Mouse (Mus musculus) heart, embryonic 15.5 days (tissue): ENCODE data around the gene Pou3f3. TPM values are rescaled to one million over a fixed set of nuclear protein-coding genes. Genes with fewer than 3 reads are reported as not detected.

Source experiments
- ATAC-seq: fragments of 200-750 bp; cut with Nextera tagmentation; replicated peaks from 2 replicates; pipeline ENCODE4 v1.8.0; 2017; ENCODE audit warnings: low read depth, moderate TSS enrichment; ENCODE audit not compliant: insufficient number of reproducible peaks, insufficient read depth, low FRiP score
- H3K27ac ChIP-seq: fragments of 300-500 bp; sonication (generic); 2 replicates; pipeline ENCODE4 v1.5.1; 2015; ENCODE audit warnings: mild to moderate bottlenecking, inconsistent platforms
- H3K27me3 ChIP-seq: fragments of 300-500 bp; sonication (generic); 2 replicates; pipeline ENCODE4 v1.6.1; 2015; ENCODE audit warnings: inconsistent platforms
- H3K36me3 ChIP-seq: fragments of 300-500 bp; sonication (generic); 2 replicates; pipeline ENCODE4 v1.6.1; 2015; ENCODE audit warnings: mild to moderate bottlenecking, inconsistent platforms
- H3K4me1 ChIP-seq: fragments of 300-500 bp; sonication (generic); replicated peaks from 2 replicates; pipeline ENCODE4 v1.6.1; 2015; ENCODE audit warnings: inconsistent platforms
- H3K4me2 ChIP-seq: fragments of 300-500 bp; sonication (generic); 2 replicates; pipeline ENCODE4 v1.6.1; 2015; ENCODE audit warnings: inconsistent platforms, mild to moderate bottlenecking, moderate library complexity
- H3K4me3 ChIP-seq: fragments of 300-500 bp; sonication (generic); 2 replicates; pipeline ENCODE4 v1.5.1; 2015; ENCODE audit warnings: mild to moderate bottlenecking, inconsistent platforms
- H3K9ac ChIP-seq: fragments of 300-500 bp; sonication (generic); 2 replicates; pipeline ENCODE4 v1.6.1; 2015; ENCODE audit warnings: mild to moderate bottlenecking, inconsistent platforms
- H3K9me3 ChIP-seq: fragments of 300-500 bp; sonication (generic); replicated peaks from 2 replicates; pipeline ENCODE4 v1.6.1; 2016; ENCODE audit warnings: inconsistent platforms
- WGBS: fragments of 180-500 bp; shearing (Covaris S2); methylation state at CpG from one replicate; pipeline ENCODE4 v1.1.7; 2015; ENCODE audit warnings: mixed read lengths; 5-methylcytosine and 5-hydroxymethylcytosine counted together
- polyA plus RNA-seq: library from polyadenylated mRNA; unstranded; fragments of >200 nt; fragmentation: Nextera tagmentation; extraction: Ambion mirVana; gene quantifications from 2 replicates; pipeline ENCODE4 v1.2.1, GENCODE M21; 2015

Gene Pou3f3
- polyA plus RNA-seq, 1 experiment from 2014 or later: 0.03 TPM

- Histone ChIP-seq H3K4me2 (no peak overlapping the region), H3K27ac (no peak overlapping the region), H3K4me1 (peaks cover 15% of the 10 kb centered on the region), H3K27me3 (peaks cover 91% of the 10 kb centered on the region), H3K9me3 (no peaks in the 10 kb centered on the region), H3K4me3 (no peak overlapping the region), H3K9ac (no peak overlapping the region), H3K36me3 (no peaks in the 10 kb centered on the region)
- ATAC-seq: no peak
- 14% methylated on average over 4 of the region's 4 CpGs for WGBS
These were observed 16.7 kb downstream of the Pou3f3 start for GRCm38 (mm10) chr1:42712311-42712690.

- Histone ChIP-seq H3K27me3 (peaks cover 91% of the 10 kb centered on the region), H3K4me1 (peaks cover 15% of the 10 kb centered on the region), H3K27ac (no peak overlapping the region), H3K4me3 (peak overlapping the region; percentile 51), H3K9me3 (no peaks in the 10 kb centered on the region), H3K9ac (peak overlapping the region; percentile 7; the same call in 1 of the 2 replicates), H3K4me2 (peak overlapping the region; percentile 89), H3K36me3 (no peaks in the 10 kb centered on the region)
- under 1% methylated on average over 46 of the region's 46 CpGs for WGBS
- no peak for ATAC-seq
These were observed 17.8 kb downstream of the Pou3f3 start for GRCm38 (mm10) chr1:42713104-42713932.

GRCm38 (mm10) chr1:42714016-42714931, 18.7 kb downstream of the Pou3f3 start:
- peak overlapping the region; percentile 26; the same call in 1 of the 2 replicates for H3K9ac ChIP-seq
- H3K4me2 ChIP-seq: peak overlapping the region; percentile 89
- peaks cover 91% of the 10 kb centered on the region for H3K27me3 ChIP-seq
- no peaks in the 10 kb centered on the region for H3K9me3 ChIP-seq
- no peaks in the 10 kb centered on the region for H3K36me3 ChIP-seq
- H3K4me3 ChIP-seq: peak overlapping the region; percentile 51
- peaks cover 15% of the 10 kb centered on the region for H3K4me1 ChIP-seq
- under 1% methylated on average over 30 of the region's 31 CpGs for WGBS
- no peak overlapping the region for H3K27ac ChIP-seq
- ATAC-seq: no peak

GRCm38 (mm10) chr1:42718549-42718948, 23.0 kb downstream of the Pou3f3 start:
- peaks cover 8% of the 10 kb centered on the region for H3K4me1 ChIP-seq
- H3K9me3 ChIP-seq: no peaks in the 10 kb centered on the region
- 31% methylated on average over 5 of the region's 5 CpGs for WGBS
- no peak overlapping the region for H3K9ac ChIP-seq
- no peak overlapping the region for H3K27ac ChIP-seq
- no peak overlapping the region for H3K4me3 ChIP-seq
- H3K36me3 ChIP-seq: no peaks in the 10 kb centered on the region
- H3K27me3 ChIP-seq: peaks cover 61% of the 10 kb centered on the region
- no peak for ATAC-seq
- H3K4me2 ChIP-seq: no peak overlapping the region

GRCm38 (mm10) chr1:42721353-42721752, 25.8 kb downstream of the Pou3f3 start:
- no peak overlapping the region for H3K4me3 ChIP-seq
- no peak overlapping the region for H3K9ac ChIP-seq
- ATAC-seq: no peak
- H3K27ac ChIP-seq: no peak overlapping the region
- no peaks in the 10 kb centered on the region for H3K4me1 ChIP-seq
- no peak overlapping the region for H3K4me2 ChIP-seq
- H3K36me3 ChIP-seq: no peaks in the 10 kb centered on the region
- WGBS: 66% methylated on average over 5 of the region's 5 CpGs
- H3K9me3 ChIP-seq: no peaks in the 10 kb centered on the region
- H3K27me3 ChIP-seq: peaks cover 36% of the 10 kb centered on the region

GRCm38 (mm10) chr1:42723769-42724300, 28.3 kb downstream of the Pou3f3 start:
- no peaks in the 10 kb centered on the region for H3K9me3 ChIP-seq
- WGBS: 73% methylated on average over 1 of the region's 1 CpGs

GRCm38 (mm10) chr1:42724881-42725280, 29.3 kb downstream of the Pou3f3 start:
- ATAC-seq: no peak
- no peak overlapping the region for H3K4me3 ChIP-seq
- no peaks in the 10 kb centered on the region for H3K36me3 ChIP-seq
- peaks cover 2% of the 10 kb centered on the region; the same call in 1 of the 2 replicates for H3K27me3 ChIP-seq
- no peaks in the 10 kb centered on the region for H3K4me1 ChIP-seq
- no peak overlapping the region for H3K4me2 ChIP-seq
- no peak overlapping the region for H3K27ac ChIP-seq
- 73% methylated on average over 2 of the region's 2 CpGs for WGBS
- no peaks in the 10 kb centered on the region for H3K9me3 ChIP-seq
- H3K9ac ChIP-seq: no peak overlapping the region

More at GRCm38 (mm10) chr1:42723769-42724300, 28.3 kb downstream of the Pou3f3 start:
- no peak overlapping the region for H3K27ac ChIP-seq
- no peak overlapping the region for H3K4me3 ChIP-seq
- no peak overlapping the region for H3K4me2 ChIP-seq
- H3K36me3 ChIP-seq: no peaks in the 10 kb centered on the region
- no peak overlapping the region for H3K9ac ChIP-seq
- H3K27me3 ChIP-seq: peaks cover 12% of the 10 kb centered on the region
- ATAC-seq: no peak
- H3K4me1 ChIP-seq: no peaks in the 10 kb centered on the region

- Histone ChIP-seq H3K36me3 (no peaks in the 10 kb centered on the region), H3K9me3 (no peaks in the 10 kb centered on the region), H3K27me3 (no peaks in the 10 kb centered on the region), H3K9ac (no peak overlapping the region), H3K4me3 (no peak overlapping the region), H3K4me2 (no peak overlapping the region), H3K27ac (no peak overlapping the region), H3K4me1 (no peaks in the 10 kb centered on the region)
- ATAC-seq: no peak
- 70% methylated on average over 5 of the region's 5 CpGs for WGBS
These were observed 31.6 kb downstream of the Pou3f3 start for GRCm38 (mm10) chr1:42727161-42727560.

- Histone ChIP-seq H3K27me3 (no peaks in the 10 kb centered on the region), H3K27ac (no peak overlapping the region), H3K4me3 (no peak overlapping the region), H3K9me3 (no peaks in the 10 kb centered on the region), H3K36me3 (no peaks in the 10 kb centered on the region), H3K9ac (no peak overlapping the region), H3K4me2 (no peak overlapping the region), H3K4me1 (no peaks in the 10 kb centered on the region)
- WGBS: 83% methylated on average over 7 of the region's 7 CpGs
- no peak for ATAC-seq
These were observed 32.1 kb downstream of the Pou3f3 start for GRCm38 (mm10) chr1:42727676-42728075.

GRCm38 (mm10) chr1:42741383-42742241, 46.0 kb downstream of the Pou3f3 start:
- Histone ChIP-seq H3K4me1 (no peaks in the 10 kb centered on the region), H3K9me3 (no peaks in the 10 kb centered on the region), H3K4me2 (no peak overlapping the region), H3K27me3 (no peaks in the 10 kb centered on the region), H3K4me3 (no peak overlapping the region), H3K9ac (no peak overlapping the region), H3K36me3 (no peaks in the 10 kb centered on the region), H3K27ac (no peak overlapping the region)
- ATAC-seq: no peak
- 74% methylated on average over 16 of the region's 16 CpGs for whole genome bisulfite sequencing
